Mouse (Mus musculus): Measurements from ENCODE around the gene Ptch2.

GRCm38 (mm10) chr4:117148815-117149214 lies 52.9 kb downstream of the Ptch2 start:
- TF ChIP-seq CHD2 (IDR thresholded peaks at IDR 0.05; ENCODE audit: low read length) (no peak), NRF1 (IDR thresholded peaks at IDR 0.05; ENCODE audit: insufficient read depth, low read depth, low read length, poor library complexity, severe bottlenecking) (no peak), MYB (IDR thresholded peaks at IDR 0.05; ENCODE audit: low read depth, low read length) (no peak), JUND (IDR thresholded peaks at IDR 0.05; ENCODE audit: low read depth, low read length) (no peak), GABPA (IDR thresholded peaks at IDR 0.05; ENCODE audit: low read depth, low read length) (no peak), ZMIZ1 (IDR thresholded peaks at IDR 0.05; ENCODE audit: low read depth, low read length) (no peak), RCOR1 (IDR thresholded peaks at IDR 0.05; ENCODE audit: low read depth, low read length) (no peak), POLR2A (IDR thresholded peaks at IDR 0.05; ENCODE audit: control insufficient read depth in 1 of 2, insufficient read depth in 1 of 2, low read depth in 1 of 2, low read length in 2 of 2, poor library complexity in 1 of 2) (0 out of 4 replicates have a peak, but pooled peaks of 1 of the 2 experiments have one; percentile 12), MAZ (IDR thresholded peaks at IDR 0.05; ENCODE audit: low read depth, low read length) (no peak)

Data from MEL (cell line).